Mouse (Mus musculus) liver, adult 2 months (tissue): Measurements from ENCODE around the gene Nradd. TPM values are rescaled to one million over a fixed set of nuclear protein-coding genes. Genes with fewer than 3 reads are reported as not detected.

Experiments
- DNase-seq: peaks from one replicate; pipeline ENCODE4 v3.0.0-alpha.2; 2011; ENCODE audit warnings: low read depth, low spot score; ENCODE audit errors: extremely low read depth
- H3K27ac ChIP-seq: fragments of 200-500 bp; replicated peaks from 2 replicates; pipeline ENCODE4 v1.5.1; 2012; ENCODE audit warnings: low read depth, mild to moderate bottlenecking, control low read depth, inconsistent platforms, low read length; ENCODE audit not compliant: insufficient read depth
- H3K27me3 ChIP-seq: fragments of 200-500 bp; 2 replicates; pipeline ENCODE4 v1.6.1; 2012; ENCODE audit warnings: mild to moderate bottlenecking, moderate library complexity, low read length, inconsistent platforms; ENCODE audit not compliant: control insufficient read depth, insufficient read depth
- H3K36me3 ChIP-seq: fragments of 200-500 bp; 2 replicates; pipeline ENCODE4 v1.6.1; 2012; ENCODE audit warnings: low read length, inconsistent platforms; ENCODE audit not compliant: control insufficient read depth, insufficient read depth
- H3K4me1 ChIP-seq: fragments of 200-500 bp; 2 replicates; pipeline ENCODE4 v1.6.1; 2011; ENCODE audit warnings: low read length; ENCODE audit not compliant: control insufficient read depth, insufficient read depth
- H3K4me3 ChIP-seq: fragments of 200-500 bp; 2 replicates; pipeline ENCODE4 v1.5.1; 2011; ENCODE audit warnings: low read depth, mild to moderate bottlenecking, control low read depth, low read length, moderate library complexity; ENCODE audit not compliant: insufficient read depth
- H3K79me2 ChIP-seq: fragments of 200-500 bp; 2 replicates; pipeline ENCODE4 v1.6.1; 2012; ENCODE audit warnings: inconsistent platforms, mild to moderate bottlenecking, low read length, moderate library complexity; ENCODE audit not compliant: control insufficient read depth, insufficient read depth
- H3K9ac ChIP-seq: fragments of 200-500 bp; 2 replicates; pipeline ENCODE4 v1.6.1; 2012; ENCODE audit warnings: low read depth, mild to moderate bottlenecking, control low read depth, inconsistent platforms, low read length
- CTCF ChIP-seq: fragments of 200-500 bp; IDR thresholded peaks from 2 replicates; pipeline ENCODE4 v1.5.1; 2011; ENCODE audit warnings: low read depth, low read length, control low read depth
- POLR2A ChIP-seq: fragments of 200-500 bp; IDR thresholded peaks from 2 replicates; pipeline ENCODE4 v1.6.1; 2011; ENCODE audit warnings: low read length, control low read depth; ENCODE audit not compliant: insufficient read depth; ENCODE audit errors: extremely low read depth
- WGBS: fragments of 180-500 bp; shearing (Covaris S2); methylation state at CpG from one replicate; pipeline ENCODE4 v1.1.7; 2018; 5-methylcytosine and 5-hydroxymethylcytosine counted together
- polyA plus RNA-seq: library from polyadenylated mRNA; depleted of rRNA; stranded (reverse); fragments of >200 nt; gene quantifications from 2 replicates; pipeline ENCODE4 v1.2.3, GENCODE M21; 2012
- total RNA-seq: library from RNA; depleted of rRNA; stranded (reverse); fragments of >200 nt; gene quantifications from 2 replicates; pipeline ENCODE4 v1.2.3, GENCODE M21; 2014

Gene Nradd
- total and polyA plus RNA-seq, 2 experiments, result 0.65 to 1.4 TPM

DNA sequence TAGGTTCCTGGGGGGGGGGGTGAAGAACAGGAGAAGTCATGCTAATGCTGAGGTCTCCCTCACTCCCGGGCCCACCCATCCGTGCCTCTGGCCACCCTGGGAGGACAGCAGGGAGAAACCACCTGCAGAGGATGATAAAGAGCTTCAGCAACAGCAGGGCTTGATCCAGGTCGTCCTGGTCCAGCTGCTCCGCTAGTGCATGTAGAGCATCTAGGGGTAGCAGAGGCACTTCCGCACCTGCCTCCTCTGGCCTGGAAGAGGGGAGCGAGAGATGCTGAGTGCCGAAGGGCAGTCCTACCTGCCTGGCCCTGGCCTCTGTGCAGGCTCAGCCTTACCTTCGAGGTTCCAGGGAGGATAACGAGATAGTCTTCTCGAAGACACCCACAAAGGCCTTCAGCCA lies 20.0 kb upstream of the Nradd start:
- no peak overlapping the region for H3K27ac ChIP-seq
- no peak overlapping the region for H3K9ac ChIP-seq
- no peak for TF ChIP-seq CTCF
- no peak for TF ChIP-seq POLR2A
- no peaks in the 10 kb centered on the region for H3K27me3 ChIP-seq
- H3K36me3 ChIP-seq, result no peaks in the 10 kb centered on the region
- H3K79me2 ChIP-seq, result peaks cover 12% of the 10 kb centered on the region
- H3K4me1 ChIP-seq, result no peaks in the 10 kb centered on the region
- no peak for DNase-seq
- WGBS, result 92% methylated on average over 10 of the region's 10 CpGs
- no peak overlapping the region for H3K4me3 ChIP-seq

DNA sequence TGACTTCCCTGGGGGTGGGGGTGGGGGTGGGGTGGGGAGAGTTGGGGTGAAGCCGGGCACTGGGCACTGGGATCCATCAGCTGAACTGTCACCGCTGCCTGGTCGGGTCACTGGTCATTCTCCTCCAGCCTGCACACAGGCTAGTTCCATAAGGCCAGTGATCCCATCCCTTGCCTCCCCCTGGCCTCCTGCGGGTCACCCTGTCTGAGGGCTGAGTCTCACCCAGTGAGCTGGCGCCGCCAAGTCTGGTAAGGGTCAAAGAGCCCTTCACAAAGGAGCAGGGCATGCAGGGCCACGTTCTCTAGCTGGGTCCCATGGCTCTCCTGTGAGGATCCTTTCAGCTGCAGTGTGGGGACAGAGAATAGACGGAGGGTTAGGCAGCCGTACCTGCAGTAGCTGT lies 19.5 kb upstream of the Nradd start:
- 70% methylated on average over 9 of the region's 9 CpGs for WGBS
- Histone ChIP-seq H3K79me2 (peaks cover 9% of the 10 kb centered on the region), H3K36me3 (no peaks in the 10 kb centered on the region), H3K27ac (no peak overlapping the region), H3K4me3 (no peak overlapping the region), H3K27me3 (no peaks in the 10 kb centered on the region), H3K4me1 (no peaks in the 10 kb centered on the region), H3K9ac (no peak overlapping the region)
- DNase-seq, result no peak
- TF ChIP-seq POLR2A (no peak), CTCF (no peak)

GRCm38 (mm10) chr9:110642812-110643524 lies 18.7 kb upstream of the Nradd start:
- TF ChIP-seq POLR2A, result no peak
- no peak for TF ChIP-seq CTCF
- Histone ChIP-seq H3K27ac (no peak overlapping the region), H3K4me1 (no peaks in the 10 kb centered on the region), H3K9ac (no peak overlapping the region), H3K36me3 (no peaks in the 10 kb centered on the region), H3K4me3 (no peak overlapping the region), H3K79me2 (peaks cover under 1% of the 10 kb centered on the region; the same call in 1 of the 2 replicates), H3K27me3 (no peaks in the 10 kb centered on the region)
- DNase-seq, result no peak
- 71% methylated on average over 5 of the region's 5 CpGs for WGBS

DNA sequence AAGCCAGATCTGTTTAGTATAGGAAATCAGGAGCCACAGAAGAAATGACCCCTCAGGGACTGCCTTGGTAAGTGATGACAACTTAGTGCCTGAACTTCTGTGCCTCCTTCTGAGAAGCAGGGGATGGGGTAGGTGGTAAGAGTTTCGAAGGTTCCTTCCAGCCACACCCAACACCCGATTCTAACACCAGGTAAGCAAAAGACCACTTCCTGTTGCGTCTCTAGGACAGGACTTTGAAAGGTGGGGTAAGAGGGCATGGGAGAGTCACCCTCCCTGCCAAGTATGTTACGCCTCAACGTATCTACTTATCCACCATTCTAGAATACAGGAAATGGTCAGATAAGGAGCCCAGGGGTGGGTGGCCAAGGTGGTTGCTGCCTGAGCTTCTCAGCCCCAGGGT lies 16.8 kb upstream of the Nradd start:
- no peak for DNase-seq
- Histone ChIP-seq H3K4me3 (no peak overlapping the region), H3K79me2 (no peaks in the 10 kb centered on the region), H3K36me3 (no peaks in the 10 kb centered on the region), H3K4me1 (no peaks in the 10 kb centered on the region), H3K9ac (no peak overlapping the region), H3K27ac (no peak overlapping the region), H3K27me3 (no peaks in the 10 kb centered on the region)
- TF ChIP-seq CTCF (no peak), POLR2A (no peak)
- WGBS, result 85% methylated on average over 5 of the region's 5 CpGs

DNA sequence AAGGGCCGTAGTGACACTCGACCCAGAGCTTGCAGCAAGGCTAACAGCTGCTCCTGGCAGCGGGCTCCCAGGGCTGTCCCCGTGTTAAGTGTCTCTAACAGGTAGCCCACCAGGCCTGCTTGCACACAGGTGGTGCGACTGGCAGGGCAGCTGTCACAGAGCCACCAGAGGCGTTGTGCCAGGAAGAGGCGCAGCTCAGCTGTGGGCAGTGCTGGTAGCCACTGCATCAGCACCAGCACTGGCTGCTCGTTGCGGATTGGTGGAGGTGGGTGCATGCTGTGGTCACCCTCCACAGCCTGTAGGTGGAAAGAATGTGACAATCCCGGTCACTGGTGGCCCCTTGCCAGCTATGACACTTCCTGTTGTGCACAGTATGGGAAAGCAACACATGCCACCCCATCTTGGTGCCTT lies 14.4 kb upstream of the Nradd start:
- Histone ChIP-seq H3K36me3 (peaks cover 4% of the 10 kb centered on the region; the same call in 1 of the 2 replicates), H3K79me2 (no peaks in the 10 kb centered on the region), H3K4me3 (no peak overlapping the region), H3K27ac (no peak overlapping the region), H3K9ac (no peak overlapping the region), H3K27me3 (no peaks in the 10 kb centered on the region), H3K4me1 (no peaks in the 10 kb centered on the region)
- DNase-seq, result no peak
- TF ChIP-seq POLR2A, result no peak
- no peak for TF ChIP-seq CTCF
- 92% methylated on average over 10 of the region's 10 CpGs for WGBS

DNA sequence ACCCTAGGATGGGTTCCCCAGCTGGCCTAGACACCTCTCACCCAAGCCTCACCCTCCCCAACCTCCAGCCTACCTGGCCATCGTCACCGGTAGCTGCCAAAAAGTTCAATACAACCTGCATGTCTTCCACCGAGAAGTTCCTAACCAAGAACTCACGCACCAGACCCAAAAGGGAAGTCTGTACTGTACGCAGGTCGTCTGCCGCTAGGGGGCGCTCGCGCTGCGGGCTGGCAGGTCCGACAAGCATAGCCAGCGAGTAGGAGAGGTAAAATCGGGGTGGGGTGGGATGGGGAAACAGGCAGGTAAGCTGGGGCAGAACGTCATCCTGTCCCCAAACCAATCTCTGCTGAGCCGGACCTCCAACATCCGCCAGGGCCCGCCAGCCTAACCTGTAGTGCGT lies 11.0 kb upstream of the Nradd start:
- 19% methylated on average over 19 of the region's 19 CpGs for WGBS
- no peaks in the 10 kb centered on the region for H3K4me1 ChIP-seq
- no peak overlapping the region for H3K27ac ChIP-seq
- no peaks in the 10 kb centered on the region for H3K79me2 ChIP-seq
- no peaks in the 10 kb centered on the region for H3K27me3 ChIP-seq
- H3K4me3 ChIP-seq, result no peak overlapping the region
- no peak overlapping the region for H3K9ac ChIP-seq
- TF ChIP-seq CTCF (peak; percentile 98), POLR2A (no peak)
- H3K36me3 ChIP-seq, result peaks cover 7% of the 10 kb centered on the region; the same call in 1 of the 2 replicates
- peak; percentile 44 for DNase-seq
